Mouse (Mus musculus) heart, adult 9 months (tissue): Measurements from ENCODE around the gene Tmed9.
"Not testable (repeated sequence)": the region's sequence is repeated elsewhere in the genome, so short reads cannot be mapped to it uniquely, and the experiment has no call there.

Experiments used
- DNase-seq, 2 experiments: peaks; one replicate each; pipeline ENCODE4 v3.0.0; 2022; ENCODE audit warnings: low spot score in 2 of 2

The Tmed9 gene

DNA sequence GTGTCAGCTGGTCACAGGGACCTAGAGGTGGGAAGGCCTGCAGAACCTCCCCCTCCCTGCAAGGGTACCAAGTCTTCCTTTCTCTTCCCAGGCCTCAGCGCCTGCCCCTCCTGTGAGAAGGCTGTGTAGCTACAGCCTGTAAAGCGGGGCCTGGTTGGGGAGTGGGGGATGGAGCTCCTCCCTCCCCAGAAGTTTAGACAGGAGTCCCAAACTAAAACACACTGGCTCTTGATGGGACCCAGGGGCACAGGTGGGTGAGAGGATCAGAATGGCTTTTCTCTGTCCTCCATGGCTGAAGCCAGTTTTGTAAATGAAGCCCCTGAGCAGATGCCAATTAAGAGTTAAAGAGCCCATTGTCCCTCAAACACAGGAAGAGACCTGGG, 34.1 kb downstream of the Tmed9 start:
- DNase-seq: no peak

DNA sequence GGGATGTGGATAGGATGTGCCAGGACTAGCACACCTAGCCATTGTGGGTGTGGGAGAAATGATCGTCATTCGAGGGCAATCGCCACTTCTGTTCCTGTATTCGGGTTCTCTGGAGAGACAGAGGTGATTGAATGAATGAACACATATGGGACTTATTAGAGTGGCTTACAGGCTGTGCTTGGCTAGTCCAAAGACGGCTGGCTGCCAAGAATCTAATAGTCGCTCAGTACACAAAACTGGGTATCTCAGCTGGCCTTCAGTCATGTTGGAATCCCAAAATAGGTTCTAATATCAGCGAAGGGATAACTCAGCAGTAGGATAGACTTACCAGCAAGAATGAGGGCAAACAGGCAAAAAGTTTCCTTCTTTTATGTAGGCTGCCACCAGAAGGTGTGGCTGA, 38.5 kb downstream of the Tmed9 start:
- no peak for DNase-seq

DNA sequence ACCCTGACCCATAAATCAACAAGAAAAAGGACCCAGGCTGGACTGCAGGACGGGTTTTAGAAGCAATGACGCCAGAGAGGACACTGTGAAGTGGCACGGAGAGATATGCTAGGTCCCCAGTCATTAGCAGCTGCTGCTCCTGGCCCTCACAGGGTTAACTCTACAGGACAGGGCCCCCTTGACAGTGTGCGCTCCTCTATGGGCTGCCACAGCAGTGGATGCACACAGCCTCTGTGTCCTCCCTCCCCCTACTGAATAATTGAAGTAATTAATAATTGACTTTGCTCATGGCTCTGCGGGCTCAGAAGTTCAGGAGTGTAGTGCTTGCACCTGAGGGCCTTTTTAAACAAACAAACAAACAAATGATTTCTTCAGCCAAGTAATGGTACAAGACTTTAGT, 39.9 kb downstream of the Tmed9 start:
- no peak for DNase-seq

DNA sequence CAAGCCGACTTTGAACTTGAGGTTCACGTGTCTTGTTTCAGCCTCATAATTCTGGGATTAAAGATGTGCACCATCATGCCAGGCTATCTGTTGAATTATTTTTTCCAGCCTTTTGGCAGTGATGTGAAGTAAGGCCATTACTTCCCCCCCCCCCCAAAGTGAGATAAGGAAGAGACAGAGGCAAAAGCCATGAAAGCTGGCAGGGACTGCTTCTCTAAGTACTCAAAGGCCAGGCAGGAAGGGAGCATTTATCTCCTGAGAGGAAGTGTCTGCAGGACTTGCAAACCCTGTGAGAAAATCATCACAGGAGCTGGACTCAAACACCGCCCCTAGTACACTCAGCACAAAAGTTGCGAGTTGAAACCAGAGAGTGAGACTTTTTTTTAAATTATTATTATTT, 45.8 kb downstream of the Tmed9 start:
- DNase-seq: no peak

DNA sequence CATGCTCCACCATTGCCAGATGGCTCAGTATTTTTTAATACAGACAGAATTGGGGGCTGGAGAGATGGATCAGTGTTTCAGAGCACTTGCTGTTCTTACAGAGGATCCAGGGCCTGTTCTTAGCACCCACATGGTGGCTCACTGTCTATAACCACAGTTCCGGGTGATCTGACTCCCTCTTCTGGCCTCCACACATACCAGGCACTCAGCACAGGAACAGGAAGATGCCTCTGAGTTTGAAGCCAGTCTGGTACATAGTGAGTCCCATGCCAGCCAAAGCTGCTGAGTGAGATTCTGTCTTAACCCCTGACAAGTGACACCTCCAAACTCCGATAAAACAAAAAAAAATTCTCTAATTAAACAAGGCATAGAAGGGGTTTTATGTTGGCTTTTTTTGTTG, 46.7 kb downstream of the Tmed9 start:
- no peak for DNase-seq

DNA sequence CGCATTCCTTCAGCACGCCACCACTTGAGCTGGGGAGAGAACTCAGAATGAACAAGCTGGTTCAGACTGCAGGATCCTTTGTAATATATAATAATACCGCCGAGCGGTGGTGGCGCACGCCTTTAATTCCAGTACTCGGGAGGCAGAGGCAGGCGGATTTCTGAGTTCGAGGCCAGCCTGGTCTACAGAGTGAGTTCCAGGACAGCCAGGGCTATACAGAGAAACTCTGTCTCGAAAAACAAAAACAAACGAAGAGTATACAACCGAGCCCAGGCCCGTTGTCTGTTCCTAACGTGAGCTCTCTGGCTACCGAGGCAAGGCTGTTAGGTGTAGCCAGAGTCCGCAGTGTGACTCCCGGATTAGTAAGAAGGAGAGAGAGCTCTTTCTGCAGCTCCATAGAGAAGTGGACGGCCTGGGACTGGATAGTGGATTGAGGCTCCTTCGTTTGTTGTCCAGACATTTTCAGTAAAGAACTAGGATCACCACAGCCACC, 48.7 kb downstream of the Tmed9 start:
- not testable (repeated sequence) for DNase-seq

DNA sequence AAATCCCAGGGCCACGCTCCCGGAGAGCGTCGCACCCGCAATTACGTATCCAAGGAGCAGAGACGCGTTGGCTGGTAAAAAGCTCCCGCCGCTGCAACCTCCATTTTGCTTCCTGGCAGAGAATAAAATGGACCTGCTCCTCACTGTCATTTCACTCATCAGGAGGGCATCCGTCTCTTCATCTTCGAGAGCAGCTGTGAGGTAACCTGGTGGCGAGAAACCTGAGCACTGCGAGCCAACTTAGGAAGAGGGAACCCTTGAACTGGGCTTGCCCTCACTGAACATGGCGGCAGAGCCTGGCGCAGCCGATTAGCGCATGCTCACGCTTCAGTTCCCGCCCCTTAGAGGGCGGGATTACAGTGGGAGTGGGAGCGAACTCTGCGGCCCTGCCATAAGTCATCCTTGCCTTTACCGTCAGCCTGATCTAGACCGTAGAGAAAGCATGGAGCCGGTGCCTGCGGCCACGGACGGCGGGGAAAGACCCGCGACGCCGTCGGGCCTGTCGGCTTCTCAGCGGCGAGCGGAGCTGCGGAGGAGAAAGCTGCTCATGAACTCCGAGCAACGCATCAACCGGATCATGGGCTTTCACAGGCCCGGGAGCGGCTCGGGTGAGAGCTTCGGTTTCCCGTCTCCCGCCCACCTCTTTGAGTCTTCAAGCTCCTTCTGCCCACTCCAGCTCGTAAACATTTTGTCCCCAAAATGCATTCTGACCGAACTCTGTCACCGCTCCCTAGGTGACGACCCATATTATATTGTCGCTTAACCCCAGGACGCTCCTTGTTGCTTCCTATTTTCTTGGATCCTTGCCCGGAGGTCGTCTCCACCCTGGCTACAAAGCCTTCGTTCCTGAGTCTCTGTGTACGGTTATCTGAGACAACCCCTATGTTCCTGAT, 49.4 kb downstream of the Tmed9 start, which contains the start of gene Caml:
Caml (plus strand) TSS at position 357 of the 893 bp plus-strand sequence.
- peak; percentile 83 to 92 for DNase-seq

DNA sequence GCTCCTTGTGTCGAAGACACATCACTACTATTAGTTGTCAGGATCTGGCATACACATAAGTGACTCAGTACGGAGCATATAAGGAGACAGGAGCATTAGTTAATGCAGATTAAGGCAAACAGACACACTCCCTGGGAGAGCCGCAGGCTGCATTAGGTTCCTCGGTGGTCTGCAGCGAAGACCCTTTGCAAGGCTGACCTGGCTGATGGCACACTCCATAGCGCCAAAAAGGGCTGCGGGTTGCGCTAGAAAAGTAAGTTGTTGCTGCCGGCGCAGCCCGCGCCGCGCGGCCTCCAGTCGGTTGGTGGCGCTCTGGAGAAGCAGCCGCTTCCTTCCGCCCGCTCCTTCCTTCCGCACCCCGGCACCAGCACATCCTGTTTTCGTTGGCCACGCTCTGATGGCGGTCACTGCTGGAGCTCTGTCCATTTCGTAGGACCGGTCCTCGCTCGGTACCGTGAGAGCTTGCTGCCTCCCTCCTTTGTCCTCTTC, 61.2 kb downstream of the Tmed9 start, which contains the start of gene Ddx46:
Ddx46 (plus strand) TSS at position 389 of the 489 bp plus-strand sequence.
- DNase-seq: peak; percentile 72 to 85

DNA sequence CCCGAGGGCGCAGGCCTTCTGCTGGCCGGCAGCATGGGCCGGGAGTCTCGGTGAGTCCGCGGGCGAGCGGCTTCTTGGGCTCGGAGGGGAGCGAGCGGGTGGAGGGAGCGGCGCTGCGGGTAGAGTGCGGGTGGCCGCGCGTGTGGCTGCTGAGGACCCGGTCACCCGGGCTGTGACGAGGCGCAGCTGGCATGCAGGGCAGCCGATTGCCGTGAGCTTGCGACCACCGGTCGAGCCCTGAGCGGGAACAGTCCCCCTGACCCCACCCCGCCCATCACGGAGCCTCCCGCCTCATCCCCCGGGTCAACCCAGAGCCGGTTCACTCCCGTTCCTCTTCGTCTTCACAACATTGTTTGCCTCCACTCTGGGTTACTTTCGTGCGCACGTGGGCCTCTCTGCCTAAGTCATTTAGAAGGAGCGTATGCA, 61.6 kb downstream of the Tmed9 start:
- no peak for DNase-seq

DNA sequence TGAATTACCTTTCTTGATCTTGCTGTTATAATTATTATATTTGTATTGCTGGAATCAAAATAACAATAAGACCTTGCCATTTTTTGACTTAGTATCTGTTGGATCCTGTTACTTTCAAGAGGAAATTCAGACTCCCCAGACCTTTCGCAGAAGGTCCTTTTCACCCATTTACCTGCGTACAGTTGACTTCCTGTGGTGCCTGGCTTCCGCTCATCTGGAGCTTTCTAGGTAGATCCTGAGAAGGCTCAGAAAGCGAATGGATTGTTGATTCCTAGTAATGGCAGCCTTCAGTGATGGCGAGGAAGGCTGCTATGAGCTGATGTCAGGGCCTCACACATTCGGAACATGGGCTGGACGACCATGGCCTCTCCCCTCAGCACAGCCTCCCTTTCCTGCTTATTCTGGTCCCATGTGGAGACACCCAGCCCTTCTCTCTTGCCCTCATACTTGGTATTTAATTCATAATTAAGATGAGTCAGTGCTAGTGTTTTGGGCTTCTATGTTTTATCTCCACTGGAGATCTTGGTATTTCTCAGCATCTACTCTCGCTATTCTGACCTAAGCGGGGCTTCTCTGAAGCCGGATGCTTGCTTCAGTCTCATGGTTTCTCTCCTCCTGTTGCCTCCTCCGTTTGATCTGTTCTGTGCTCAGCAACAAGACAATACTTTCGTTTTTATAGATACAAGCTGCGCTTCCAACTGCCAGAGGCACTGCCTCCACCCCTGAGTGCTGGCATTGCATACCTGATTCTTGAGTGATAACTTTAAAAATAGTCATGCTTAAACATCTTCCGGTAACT, 62.9 kb downstream of the Tmed9 start:
- DNase-seq: no peak

DNA sequence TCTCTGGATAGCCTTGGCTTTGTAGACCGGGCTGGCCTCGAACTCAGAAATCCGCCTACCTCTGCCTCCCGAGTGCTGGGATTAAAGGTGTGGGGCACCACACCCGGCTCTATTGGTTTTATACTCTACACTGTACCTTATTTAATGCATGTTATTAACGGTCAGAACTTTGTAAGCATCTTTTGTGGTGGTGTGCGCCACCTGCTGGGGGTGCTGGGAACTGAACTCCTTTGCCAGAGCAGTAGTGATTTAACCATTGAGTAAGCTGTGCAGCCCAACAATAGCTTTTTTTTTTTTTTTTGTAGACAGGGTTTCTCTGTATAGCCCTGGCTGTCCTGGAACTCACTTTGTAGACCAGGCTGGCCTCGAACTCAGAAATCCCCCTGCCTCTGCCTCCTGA, 66.9 kb downstream of the Tmed9 start:
- peak; percentile 27 to 64 for DNase-seq

DNA sequence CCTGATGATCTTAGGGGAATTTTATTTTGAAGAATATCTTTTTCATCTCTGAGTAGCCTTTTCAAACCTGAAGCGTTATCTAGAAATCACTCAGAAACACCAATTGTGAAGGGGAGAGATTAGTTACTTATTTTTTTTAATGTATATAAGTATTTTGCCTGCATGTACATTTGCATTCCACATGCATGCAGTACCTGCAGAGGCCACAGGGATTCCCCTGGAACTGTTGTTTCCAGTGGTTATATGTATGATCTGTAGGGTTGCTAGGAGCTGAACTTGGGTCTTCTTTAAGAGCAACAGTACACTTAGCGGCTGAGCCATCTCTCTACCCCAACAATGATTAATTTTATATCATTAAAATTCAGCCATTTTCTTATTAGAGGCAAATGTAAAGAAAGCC, 71.0 kb downstream of the Tmed9 start:
- no peak for DNase-seq
